Mouse (Mus musculus): ENCODE data around the gene Hyal1.

Hyal1 gene

GRCm38 (mm10) chr9:107575579-107576356 lies 959 bp upstream of the Hyal1 start:
- DNase-seq: no peak

DNA sequence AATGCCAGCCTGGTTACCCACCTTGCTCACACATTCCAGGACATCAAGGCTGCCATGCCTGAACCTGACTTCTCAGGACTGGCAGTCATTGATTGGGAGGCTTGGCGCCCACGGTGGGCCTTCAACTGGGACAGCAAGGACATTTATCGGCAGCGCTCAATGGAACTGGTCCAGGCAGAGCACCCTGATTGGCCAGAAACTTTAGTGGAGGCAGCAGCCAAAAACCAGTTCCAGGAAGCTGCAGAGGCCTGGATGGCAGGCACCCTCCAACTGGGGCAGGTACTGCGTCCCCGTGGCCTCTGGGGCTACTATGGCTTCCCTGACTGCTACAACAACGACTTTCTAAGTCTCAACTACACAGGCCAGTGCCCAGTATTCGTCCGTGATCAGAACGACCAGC lies 1.1 kb downstream of the Hyal1 start:
- DNase-seq: no peak

- DNase-seq: no peak
Observed at GRCm38 (mm10) chr9:107578587-107578986, 1.9 kb downstream of the Hyal1 start, which contains the start of gene Naa80. Naa80 (plus strand) TSS chr9:107578887.

GRCm38 (mm10) chr9:107579023-107579900 lies 2.5 kb downstream of the Hyal1 start:
- DNase-seq: no peak

DNA sequence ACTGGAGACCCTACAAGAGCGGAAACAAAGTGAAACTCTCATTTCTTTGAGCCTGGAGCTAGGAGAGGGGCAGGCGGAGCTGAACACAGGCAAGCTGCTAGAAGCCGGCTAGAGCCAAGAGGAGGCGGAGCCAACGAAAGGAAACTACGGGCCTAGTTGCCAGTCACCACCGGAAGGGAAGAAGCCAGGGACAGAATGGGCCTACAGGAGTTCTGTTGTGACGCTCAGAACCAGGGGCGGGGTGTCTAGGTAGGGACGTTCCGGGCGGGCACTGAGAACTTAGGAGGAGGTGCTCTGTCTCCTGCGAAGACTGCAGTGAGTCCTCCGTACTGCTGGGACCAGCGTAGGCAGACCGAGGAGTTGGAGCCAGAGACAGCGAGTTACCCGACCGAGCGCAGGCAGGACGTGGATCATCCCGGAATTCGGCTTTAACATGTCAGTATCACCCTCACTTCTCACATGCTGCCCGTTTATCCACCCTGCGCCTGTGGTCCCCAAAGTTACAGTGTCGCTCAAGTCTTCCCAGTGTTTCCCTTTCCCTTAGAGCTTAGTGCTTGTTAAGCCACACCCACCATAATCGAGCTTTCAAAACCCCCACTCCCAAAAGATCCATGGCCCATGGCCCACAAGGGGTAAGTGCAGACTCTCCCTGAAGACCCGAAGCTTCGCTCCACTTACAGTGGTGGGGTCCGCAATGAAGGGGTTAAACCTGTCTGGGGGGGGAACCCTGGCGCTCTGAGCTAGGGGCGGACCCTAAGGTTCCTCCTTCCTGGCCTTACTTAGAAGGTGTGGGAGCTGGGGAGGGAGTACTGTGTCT lies 4.0 kb downstream of the Hyal1 start, which contains the start of gene Hyal3:
Hyal3 (plus strand) TSS at position 318 of the 817 bp plus-strand sequence.
- peak; percentile 91 for DNase-seq

DNA sequence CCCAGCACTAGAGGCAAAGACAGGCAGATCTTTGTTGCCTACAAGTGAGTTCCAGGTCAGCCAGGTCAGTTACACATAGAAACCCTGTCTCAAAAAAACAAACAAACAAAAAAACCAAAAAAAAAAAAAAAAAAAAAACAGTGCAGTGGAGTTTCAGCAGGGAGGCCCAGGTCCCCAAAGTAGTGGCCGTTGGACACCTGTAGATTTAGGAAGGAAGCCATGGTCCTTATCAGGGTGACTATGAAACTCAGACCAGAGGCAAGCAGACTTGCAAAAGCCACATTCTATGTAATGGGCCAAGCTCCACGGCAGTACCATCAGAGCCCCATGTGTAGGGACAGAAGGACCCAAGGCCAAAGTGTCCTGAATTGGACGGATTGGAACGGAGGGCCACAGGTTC lies 4.9 kb downstream of the Hyal1 start:
- DNase-seq: no peak

DNA sequence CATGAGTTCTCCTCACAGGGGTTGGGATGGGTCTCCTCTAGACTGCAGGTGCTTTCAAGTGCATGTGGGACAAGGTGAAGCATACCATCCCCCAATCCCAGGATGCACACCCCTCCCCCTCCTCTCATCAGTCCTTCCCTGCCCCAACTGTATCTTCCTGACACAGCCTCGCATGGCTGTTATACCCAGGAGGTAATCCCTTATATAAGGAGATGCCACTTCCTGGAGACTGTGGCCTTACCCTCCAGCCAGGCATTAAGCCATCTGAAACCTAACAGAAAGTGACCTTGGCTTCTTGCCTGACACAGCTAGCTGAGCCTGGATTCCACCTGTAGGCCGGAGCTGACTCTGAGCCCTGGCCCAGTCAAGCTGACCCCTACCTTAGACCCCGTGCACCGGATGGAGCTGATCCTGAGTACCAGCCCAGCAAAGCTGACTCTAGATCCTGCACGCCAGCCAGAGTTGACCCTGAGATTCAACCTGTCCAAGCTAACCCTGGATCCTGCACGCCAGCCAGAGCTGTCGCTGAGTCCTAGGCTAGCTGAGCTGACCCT lies 5.9 kb downstream of the Hyal1 start:
- no peak for DNase-seq

DNA sequence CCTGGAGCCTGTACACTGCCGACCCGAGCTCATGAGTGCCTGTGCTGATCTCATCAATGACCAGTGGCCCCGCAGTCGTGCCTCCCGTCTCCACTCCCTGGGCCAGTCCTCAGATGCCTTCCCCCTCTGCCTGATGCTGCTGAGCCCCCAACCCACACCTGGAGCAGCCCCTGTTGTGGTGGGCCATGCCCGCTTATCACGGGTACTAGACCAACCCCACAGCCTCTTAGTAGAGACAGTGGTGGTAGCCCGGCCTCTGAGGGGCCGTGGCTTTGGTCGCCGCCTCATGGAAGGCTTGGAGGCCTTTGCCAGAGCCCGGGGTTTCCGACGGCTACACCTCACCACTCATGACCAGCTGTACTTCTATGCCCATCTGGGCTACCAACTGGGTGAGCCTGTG lies 6.4 kb downstream of the Hyal1 start:
- no peak for DNase-seq

GRCm38 (mm10) chr9:107586504-107586903 lies 9.8 kb downstream of the Hyal1 start:
- DNase-seq: no peak

- DNase-seq: peak; percentile 99
Observed at GRCm38 (mm10) chr9:107586974-107587832, 10.5 kb downstream of the Hyal1 start, which contains the start of gene Ifrd2. Ifrd2 (plus strand) TSS chr9:107587642.

- peak; percentile 68 for DNase-seq
Observed at GRCm38 (mm10) chr9:107587833-107588639, 11.3 kb downstream of the Hyal1 start.

GRCm38 (mm10) chr9:107590058-107590772 lies 13.5 kb downstream of the Hyal1 start:
- no peak for DNase-seq

- DNase-seq: no peak
Observed at GRCm38 (mm10) chr9:107590773-107591060, 14.0 kb downstream of the Hyal1 start.

GRCm38 (mm10) chr9:107593101-107593976 lies 16.6 kb downstream of the Hyal1 start:
- no peak for DNase-seq

- DNase-seq: no peak
Observed at GRCm38 (mm10) chr9:107594281-107595062, 17.7 kb downstream of the Hyal1 start.

GRCm38 (mm10) chr9:107596619-107597569 lies 20.2 kb downstream of the Hyal1 start:
- no peak for DNase-seq

- no peak for DNase-seq
Observed at GRCm38 (mm10) chr9:107598385-107598784, 21.7 kb downstream of the Hyal1 start.

All from embryo, embryonic 11 days (tissue).